Mouse (Mus musculus): ENCODE data around the gene Cyp4a32. TPM values are rescaled to one million over a fixed set of nuclear protein-coding genes. Genes with fewer than 3 reads are reported as not detected.

Cyp4a32 gene
- not detected for total RNA-seq (2023)

DNA sequence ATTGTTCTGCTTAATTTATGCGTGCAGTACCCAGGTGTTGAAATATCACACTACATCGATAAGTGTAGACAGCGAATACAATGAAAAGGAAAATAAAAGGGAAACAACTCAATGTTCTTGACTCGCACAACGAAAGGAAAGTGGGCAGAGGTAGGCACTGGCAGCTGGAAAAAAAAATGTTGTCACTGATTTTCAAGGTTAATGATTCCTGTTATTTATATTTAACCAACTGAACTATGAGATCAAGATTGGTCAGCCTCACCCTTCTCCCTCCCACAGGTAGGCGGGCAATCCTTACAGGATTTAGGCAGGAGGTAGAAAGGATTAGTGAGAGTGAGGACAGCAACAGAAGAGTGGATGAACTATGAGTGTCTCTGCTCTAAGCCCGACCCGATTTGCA, at the start of gene Cyp4a32:
Cyp4a32 (plus strand) TSS at position 359 of the 400 bp plus-strand sequence.

DNA sequence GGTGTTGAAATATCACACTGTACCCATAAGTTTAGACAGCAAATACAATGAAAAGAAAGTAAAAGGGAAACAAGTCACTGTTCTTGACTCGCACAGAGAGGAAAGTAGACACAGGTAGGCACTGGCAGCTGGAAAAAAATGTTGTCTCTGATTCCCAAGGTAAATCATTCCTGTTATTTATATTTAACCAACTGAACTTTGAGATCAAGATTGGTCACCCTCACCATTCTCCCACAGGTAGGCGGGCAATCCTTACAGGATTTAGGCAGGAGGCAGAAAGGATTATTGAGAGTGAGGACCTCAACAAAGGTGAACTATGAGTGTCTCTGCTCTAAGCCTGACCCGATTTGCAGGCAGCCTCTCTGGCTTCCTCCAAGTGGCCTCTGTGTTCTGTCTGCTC, 37.4 kb upstream of the Cyp4a32 start, which contains the start of gene Cyp4a31:
Cyp4a31 (plus strand) TSS at position 249 of the 400 bp plus-strand sequence.

DNA sequence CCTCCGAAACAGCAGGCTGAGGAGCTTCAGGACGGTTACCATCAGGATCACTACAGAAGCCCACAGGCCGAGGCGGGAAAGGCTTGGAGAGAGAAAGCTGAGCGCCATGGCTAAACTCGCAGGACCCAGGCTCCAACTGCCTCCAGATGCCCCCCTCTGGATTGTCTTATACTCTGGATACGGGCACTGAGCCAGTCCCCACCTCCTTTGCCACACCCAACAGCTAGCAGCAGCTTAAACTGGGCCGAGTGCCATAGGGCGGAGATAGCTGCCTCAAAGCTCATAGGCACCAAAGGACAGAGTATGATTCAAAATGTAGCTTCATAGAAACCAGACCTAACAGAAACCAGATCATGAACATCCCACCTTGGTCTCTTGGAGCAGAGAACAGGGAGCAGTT, 46.8 kb downstream of the Cyp4a32 start, which contains the start of gene Cyp4b1:
Cyp4b1 (minus strand) TSS at position 144 of the 400 bp plus-strand sequence.

Other genes with a start within 250 kb of the Cyp4a32 start
- gene Cyp4a12b, start 189.3 kb upstream of the Cyp4a32 start, total RNA-seq (2023), result not detected
- not detected for gene Cyp4a30b, start 148.4 kb upstream of the Cyp4a32 start, total RNA-seq (2023)
- not detected for gene Cyp4a14, start 104.8 kb upstream of the Cyp4a32 start, total RNA-seq (2023)
- not detected for gene Cyp4a10, start 82.7 kb upstream of the Cyp4a32 start, total RNA-seq (2023)
- not detected for gene Cyp4a31, start 37.3 kb upstream of the Cyp4a32 start, total RNA-seq (2023)
- not detected for gene Cyp4b1, start 46.8 kb downstream of the Cyp4a32 start, total RNA-seq (2023)
- 10 to 100 TPM; 29.9 to 31.6 TPM for gene Efcab14, start 136.8 kb downstream of the Cyp4a32 start, total RNA-seq (2023)
- gene Tex38, start 180.0 kb downstream of the Cyp4a32 start, total RNA-seq (2023), result not detected
- gene Atpaf1, start 183.8 kb downstream of the Cyp4a32 start, total RNA-seq (2023), result 10 to 100 TPM in 1 of 2 experiments, 1 to 10 TPM in 1; 6.2 to 10.2 TPM
- 10 to 100 TPM; 26.3 to 37.9 TPM for gene Mob3c, start 227.1 kb downstream of the Cyp4a32 start, total RNA-seq (2023)
- gene Mknk1, start 238.2 kb downstream of the Cyp4a32 start, total RNA-seq (2023), result 100 to 1,000 TPM; 145 to 156 TPM

Measured in monocyte, adult 59 days (primary cell).